Mouse (Mus musculus): ENCODE data around the gene Nfic. TPM values are rescaled to one million over a fixed set of nuclear protein-coding genes. Genes with fewer than 3 reads are reported as not detected.
"Not testable (repeated sequence)": the region's sequence is repeated elsewhere in the genome, so short reads cannot be mapped to it uniquely, and the experiment has no call there.

Nfic gene
- polyA plus RNA-seq, 1 experiment from 2014 or later = 21.4 TPM

GRCm38 (mm10) chr10:81450641-81451364 lies 4.6 kb downstream of the Nfic start:
- H3K27me3 ChIP-seq (replicated peaks; ENCODE audit: control insufficient read depth, insufficient read depth, low read length) = peaks cover 59% of the 10 kb centered on the region
- H3K4me1 ChIP-seq (replicated peaks; ENCODE audit: control insufficient read depth, insufficient read depth, low read length) = no peaks in the 10 kb centered on the region
- H3K4me2 ChIP-seq = no peak overlapping the region
- DNase-seq (ENCODE audit: low spot score) (no peak), ATAC-seq (replicated peaks; ENCODE audit: low FRiP score) (no peak)
- no peak overlapping the region for H3K9ac ChIP-seq (ENCODE audit: low read depth, low read length)
- H3K9me3 ChIP-seq (ENCODE audit: control insufficient read depth, low read length) = no peaks in the 10 kb centered on the region
- 56% methylated on average over 9 of the region's 9 CpGs for WGBS
- no peak overlapping the region for H3K4me3 ChIP-seq (ENCODE audit: low read depth, low read length)
- no peak overlapping the region for H3K27ac ChIP-seq (ENCODE audit: low read depth, low read length)
- no peaks in the 10 kb centered on the region for H3K36me3 ChIP-seq (ENCODE audit: control insufficient read depth, insufficient read depth, low read length)

GRCm38 (mm10) chr10:81450140-81450539 lies 5.3 kb downstream of the Nfic start:
- Histone ChIP-seq H3K4me1 (replicated peaks; ENCODE audit: control insufficient read depth, insufficient read depth, low read length) (no peaks in the 10 kb centered on the region), H3K9me3 (ENCODE audit: control insufficient read depth, low read length) (no peaks in the 10 kb centered on the region), H3K27ac (ENCODE audit: low read depth, low read length) (no peak overlapping the region), H3K4me2 (no peak overlapping the region), H3K9ac (ENCODE audit: low read depth, low read length) (no peak overlapping the region), H3K27me3 (replicated peaks; ENCODE audit: control insufficient read depth, insufficient read depth, low read length) (peaks cover 53% of the 10 kb centered on the region), H3K36me3 (ENCODE audit: control insufficient read depth, insufficient read depth, low read length) (no peaks in the 10 kb centered on the region), H3K4me3 (ENCODE audit: low read depth, low read length) (no peak overlapping the region)
- 2% methylated on average over 7 of the region's 7 CpGs for WGBS
- ATAC-seq (replicated peaks; ENCODE audit: low FRiP score) (peak; percentile 62; the same call in 1 of the 2 replicates), DNase-seq (ENCODE audit: low spot score) (peak; percentile 83)

- H3K27me3 ChIP-seq (replicated peaks; ENCODE audit: control insufficient read depth, insufficient read depth, low read length); ATAC-seq (replicated peaks; ENCODE audit: low FRiP score); H3K4me1 ChIP-seq (replicated peaks; ENCODE audit: control insufficient read depth, insufficient read depth, low read length); H3K27ac ChIP-seq (ENCODE audit: low read depth, low read length); H3K4me2 ChIP-seq; H3K36me3 ChIP-seq (ENCODE audit: control insufficient read depth, insufficient read depth, low read length); DNase-seq (ENCODE audit: low spot score); H3K9me3 ChIP-seq (ENCODE audit: control insufficient read depth, low read length); H3K4me3 ChIP-seq (ENCODE audit: low read depth, low read length); H3K9ac ChIP-seq (ENCODE audit: low read depth, low read length): not testable (repeated sequence)
- 32% methylated on average over 2 of the region's 2 CpGs for WGBS
Observed at GRCm38 (mm10) chr10:81445516-81445915, 9.9 kb downstream of the Nfic start.

- Histone ChIP-seq H3K9ac (ENCODE audit: low read depth, low read length) (no peak overlapping the region), H3K9me3 (ENCODE audit: control insufficient read depth, low read length) (no peaks in the 10 kb centered on the region), H3K4me3 (ENCODE audit: low read depth, low read length) (no peak overlapping the region), H3K27me3 (replicated peaks; ENCODE audit: control insufficient read depth, insufficient read depth, low read length) (no peaks in the 10 kb centered on the region; the same call in 1 of the 2 replicates), H3K27ac (ENCODE audit: low read depth, low read length) (no peak overlapping the region), H3K4me2 (no peak overlapping the region), H3K4me1 (replicated peaks; ENCODE audit: control insufficient read depth, insufficient read depth, low read length) (no peaks in the 10 kb centered on the region), H3K36me3 (ENCODE audit: control insufficient read depth, insufficient read depth, low read length) (no peaks in the 10 kb centered on the region)
- DNase-seq (ENCODE audit: low spot score) = no peak
- ATAC-seq (replicated peaks; ENCODE audit: low FRiP score) = no peak
Observed at GRCm38 (mm10) chr10:81441019-81441418, 14.4 kb downstream of the Nfic start.

GRCm38 (mm10) chr10:81435436-81435835 lies 20.0 kb downstream of the Nfic start:
- no peak overlapping the region for H3K9ac ChIP-seq (ENCODE audit: low read depth, low read length)
- ATAC-seq (replicated peaks; ENCODE audit: low FRiP score) (no peak), DNase-seq (ENCODE audit: low spot score) (no peak)
- no peaks in the 10 kb centered on the region for H3K9me3 ChIP-seq (ENCODE audit: control insufficient read depth, low read length)
- no peak overlapping the region for H3K27ac ChIP-seq (ENCODE audit: low read depth, low read length)
- H3K4me2 ChIP-seq = no peak overlapping the region
- WGBS = 79% methylated on average over 3 of the region's 3 CpGs
- H3K27me3 ChIP-seq (replicated peaks; ENCODE audit: control insufficient read depth, insufficient read depth, low read length) = peaks cover 17% of the 10 kb centered on the region
- H3K4me1 ChIP-seq (replicated peaks; ENCODE audit: control insufficient read depth, insufficient read depth, low read length) = peaks cover 16% of the 10 kb centered on the region
- no peaks in the 10 kb centered on the region for H3K36me3 ChIP-seq (ENCODE audit: control insufficient read depth, insufficient read depth, low read length)
- H3K4me3 ChIP-seq (ENCODE audit: low read depth, low read length) = no peak overlapping the region

GRCm38 (mm10) chr10:81434361-81435263 lies 20.8 kb downstream of the Nfic start:
- no peak overlapping the region for H3K27ac ChIP-seq (ENCODE audit: low read depth, low read length)
- no peaks in the 10 kb centered on the region for H3K36me3 ChIP-seq (ENCODE audit: control insufficient read depth, insufficient read depth, low read length)
- no peak for DNase-seq (ENCODE audit: low spot score)
- H3K4me1 ChIP-seq (replicated peaks; ENCODE audit: control insufficient read depth, insufficient read depth, low read length) = peaks cover 16% of the 10 kb centered on the region
- H3K4me3 ChIP-seq (ENCODE audit: low read depth, low read length) = no peak overlapping the region
- peaks cover 17% of the 10 kb centered on the region for H3K27me3 ChIP-seq (replicated peaks; ENCODE audit: control insufficient read depth, insufficient read depth, low read length)
- 53% methylated on average over 15 of the region's 15 CpGs for WGBS
- ATAC-seq (replicated peaks; ENCODE audit: low FRiP score) = no peak
- H3K9ac ChIP-seq (ENCODE audit: low read depth, low read length) = no peak overlapping the region
- H3K4me2 ChIP-seq = no peak overlapping the region
- no peaks in the 10 kb centered on the region for H3K9me3 ChIP-seq (ENCODE audit: control insufficient read depth, low read length)

- DNase-seq (ENCODE audit: low spot score) = no peak
- no peak for ATAC-seq (replicated peaks; ENCODE audit: low FRiP score)
- WGBS = 70% methylated on average over 26 of the region's 26 CpGs
- H3K36me3 ChIP-seq (ENCODE audit: control insufficient read depth, insufficient read depth, low read length) = no peaks in the 10 kb centered on the region
- no peak overlapping the region for H3K9ac ChIP-seq (ENCODE audit: low read depth, low read length)
- H3K27me3 ChIP-seq (replicated peaks; ENCODE audit: control insufficient read depth, insufficient read depth, low read length) = peaks cover 17% of the 10 kb centered on the region
- no peak overlapping the region for H3K27ac ChIP-seq (ENCODE audit: low read depth, low read length)
- peak overlapping the region; percentile 60 for H3K4me2 ChIP-seq
- no peak overlapping the region for H3K4me3 ChIP-seq (ENCODE audit: low read depth, low read length)
- no peaks in the 10 kb centered on the region for H3K9me3 ChIP-seq (ENCODE audit: control insufficient read depth, low read length)
- peaks cover 19% of the 10 kb centered on the region for H3K4me1 ChIP-seq (replicated peaks; ENCODE audit: control insufficient read depth, insufficient read depth, low read length)
Observed at GRCm38 (mm10) chr10:81433541-81434289, 21.7 kb downstream of the Nfic start.

GRCm38 (mm10) chr10:81432868-81433262 lies 22.6 kb downstream of the Nfic start:
- H3K4me1 ChIP-seq (replicated peaks; ENCODE audit: control insufficient read depth, insufficient read depth, low read length) = peaks cover 19% of the 10 kb centered on the region
- WGBS = 4% methylated on average over 17 of the region's 17 CpGs

More at GRCm38 (mm10) chr10:81432868-81433262, 22.6 kb downstream of the Nfic start:
- Histone ChIP-seq H3K4me3 (ENCODE audit: low read depth, low read length) (peak overlapping the region; percentile 26; the same call in 1 of the 2 replicates), H3K27ac (ENCODE audit: low read depth, low read length) (no peak overlapping the region), H3K9me3 (ENCODE audit: control insufficient read depth, low read length) (no peaks in the 10 kb centered on the region), H3K9ac (ENCODE audit: low read depth, low read length) (no peak overlapping the region), H3K36me3 (ENCODE audit: control insufficient read depth, insufficient read depth, low read length) (no peaks in the 10 kb centered on the region), H3K4me2 (peak overlapping the region; percentile 60), H3K27me3 (replicated peaks; ENCODE audit: control insufficient read depth, insufficient read depth, low read length) (peaks cover 23% of the 10 kb centered on the region)
- ATAC-seq (replicated peaks; ENCODE audit: low FRiP score) (peak; percentile 78), DNase-seq (ENCODE audit: low spot score) (peak; percentile 80)
